23 mouse cellular contexts compared by ENCODE assay signal in the genomic region with DNA sequence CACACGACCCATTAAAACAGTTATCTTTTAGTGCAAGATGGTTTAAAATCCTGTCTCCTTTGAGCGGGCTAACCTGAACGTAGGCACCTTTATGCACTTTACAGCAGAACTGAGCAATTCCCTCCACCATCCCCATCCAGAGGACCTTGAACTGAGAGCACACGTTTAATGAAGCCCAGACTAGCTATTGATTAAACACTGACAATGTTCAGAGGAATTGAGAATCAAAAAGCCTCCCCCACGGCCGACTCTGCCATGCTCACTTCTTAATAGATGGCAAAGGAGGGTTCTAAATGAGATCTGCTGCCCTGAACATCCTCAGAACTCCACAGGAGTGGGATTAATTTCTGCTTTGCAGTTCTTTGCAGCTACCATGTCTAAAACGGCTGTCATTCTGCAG.
DNase-seq lines count a peak whose midpoint lies in the region; ATAC-seq and TF ChIP-seq lines count a peak whose summit lies in the region.
"Had no signal": no experiment of that assay in that cellular context is flagged by ENCODE, and none has a peak within 500 bp of the region (broad histone marks: within the 10 kb centered on the region; RNA-seq: fewer than 3 reads in every experiment).

No protein-coding gene starts in this region.

- no peak for TF ChIP-seq POLR2A in kidney, adult 2 months (IDR thresholded peaks at IDR 0.05; ENCODE audit: low read depth, low read length)

- no peaks in the 10 kb centered on the region for H3K4me1 ChIP-seq in kidney, adult 2 months (ENCODE audit: control insufficient read depth, insufficient read depth, low read length)
- 0 out of 2 replicates have a peak, but pooled peaks cover 6% of the 10 kb centered on the region for H3K4me1 ChIP-seq in midbrain, embryonic 14.5 days (ENCODE audit: control insufficient read depth, insufficient read depth, low read length)
- H3K4me1 ChIP-seq in midbrain, embryonic 10.5 days = peaks cover 23% of the 10 kb centered on the region
- H3K4me1 ChIP-seq in midbrain, embryonic 15.5 days = peaks cover 3% of the 10 kb centered on the region; the same call in 1 of the 2 replicates
- H3K4me1 ChIP-seq: embryonic facial prominence, embryonic 15.5 days; heart, embryonic 12.5 days; hindbrain, embryonic 10.5 days had no signal

- no peak overlapping the region for H3K9ac ChIP-seq in midbrain, embryonic 14.5 days (replicated peaks; ENCODE audit: low read length)
- no peak overlapping the region for H3K9ac ChIP-seq in midbrain, embryonic 15.5 days
- H3K9ac ChIP-seq: embryonic facial prominence, embryonic 15.5 days; heart, embryonic 12.5 days; hindbrain, embryonic 14.5 days had no signal

- H3K9me3 ChIP-seq in midbrain, embryonic 14.5 days (ENCODE audit: control insufficient read depth, low read length) = no peaks in the 10 kb centered on the region
- no peaks in the 10 kb centered on the region for H3K9me3 ChIP-seq in midbrain, embryonic 10.5 days (replicated peaks)
- H3K9me3 ChIP-seq in midbrain, embryonic 15.5 days = no peaks in the 10 kb centered on the region
- H3K9me3 ChIP-seq: embryonic facial prominence, embryonic 15.5 days; forebrain, embryonic 10.5 days; heart, embryonic 12.5 days; hindbrain, embryonic 10.5 days had no signal

- peak; percentile 21 for DNase-seq in kidney, adult 2 months
- DNase-seq in kidney, adult 18-20 months = no peak
- DNase-seq in kidney, postnatal 4 days = peak; percentile 3 to 10
- no peak for DNase-seq in kidney, postnatal 14 days
- DNase-seq in midbrain, embryonic 14.5 days = peak; percentile 37
- DNase-seq in midbrain, embryonic 10.5 days (ENCODE audit: low spot score) = no peak
- no peak for DNase-seq in spleen, postnatal 10 days (ENCODE audit: low spot score in 2 of 2)
- DNase-seq: adrenal gland, postnatal 14 days; cerebellum, adult 2 months; cerebellum, postnatal 14 days; embryo, embryonic 11 days; gastrocnemius, adult 2 months; gastrocnemius, postnatal 25 days had no signal

- H3K36me3 ChIP-seq in kidney, adult 2 months (ENCODE audit: control insufficient read depth, insufficient read depth, low read length) = no peaks in the 10 kb centered on the region
- no peaks in the 10 kb centered on the region for H3K36me3 ChIP-seq in midbrain, embryonic 14.5 days (ENCODE audit: control insufficient read depth, insufficient read depth, low read length)
- H3K36me3 ChIP-seq in midbrain, embryonic 10.5 days = no peaks in the 10 kb centered on the region
- no peaks in the 10 kb centered on the region for H3K36me3 ChIP-seq in midbrain, embryonic 15.5 days (replicated peaks)
- H3K36me3 ChIP-seq: embryonic facial prominence, embryonic 15.5 days; forebrain, embryonic 10.5 days; heart, embryonic 12.5 days; hindbrain, embryonic 10.5 days had no signal

- H3K4me3 ChIP-seq in kidney, adult 2 months (ENCODE audit: insufficient read depth, low read depth, low read length) = no peak overlapping the region
- no peak overlapping the region for H3K4me3 ChIP-seq in midbrain, embryonic 14.5 days (replicated peaks; ENCODE audit: low read depth, low read length)
- H3K4me3 ChIP-seq in midbrain, embryonic 10.5 days = no peak overlapping the region
- H3K4me3 ChIP-seq in midbrain, embryonic 15.5 days = no peak overlapping the region
- H3K4me3 ChIP-seq: embryonic facial prominence, embryonic 15.5 days; erythroblast, embryonic 14.5 days; forebrain, embryonic 10.5 days; gastrocnemius, adult 2 months; heart, embryonic 12.5 days; hindbrain, embryonic 10.5 days had no signal

- 47% methylated on average over 7 of the region's 7 CpGs for WGBS in kidney, adult 2 months
- WGBS in midbrain, embryonic 14.5 days = 53% methylated on average over 7 of the region's 7 CpGs
- 71% methylated on average over 7 of the region's 7 CpGs for WGBS in midbrain, embryonic 10.5 days
- 52% methylated on average over 7 of the region's 7 CpGs for whole genome bisulfite sequencing in midbrain, embryonic 15.5 days

- no peaks in the 10 kb centered on the region for H3K27me3 ChIP-seq in kidney, adult 2 months (replicated peaks; ENCODE audit: control insufficient read depth, insufficient read depth, low read length)
- no peaks in the 10 kb centered on the region for H3K27me3 ChIP-seq in midbrain, embryonic 14.5 days (ENCODE audit: control insufficient read depth, insufficient read depth, low read length)
- no peaks in the 10 kb centered on the region for H3K27me3 ChIP-seq in midbrain, embryonic 10.5 days (ENCODE audit: low read depth, poor library complexity, severe bottlenecking)
- no peaks in the 10 kb centered on the region for H3K27me3 ChIP-seq in midbrain, embryonic 15.5 days (replicated peaks)
- H3K27me3 ChIP-seq: CH12.LX; embryonic facial prominence, embryonic 15.5 days; heart, embryonic 12.5 days had no signal

- TF ChIP-seq CTCF in kidney, adult 2 months (conservative IDR thresholded peaks at IDR 0.05; ENCODE audit: insufficient read depth, insufficient read length, low read depth, low read length) = no peak

- ATAC-seq in midbrain, embryonic 14.5 days (ENCODE audit: low FRiP score, low TSS enrichment) = no peak
- ATAC-seq in midbrain, embryonic 15.5 days (replicated peaks) = peak; percentile 69
- ATAC-seq: activated CD4-positive, CD25-positive, alpha-beta regulatory T cell, adult 4 months; Patski had no signal

- H3K27ac ChIP-seq in kidney, adult 2 months (ENCODE audit: insufficient read depth, low read depth, low read length) = no peak overlapping the region
- no peak overlapping the region for H3K27ac ChIP-seq in midbrain, embryonic 14.5 days (replicated peaks; ENCODE audit: low read depth, low read length)
- H3K27ac ChIP-seq in midbrain, embryonic 10.5 days (replicated peaks) = no peak overlapping the region
- 0 out of 2 replicates have a peak overlapping the region, but pooled peaks have one; percentile 11 for H3K27ac ChIP-seq in midbrain, embryonic 15.5 days
- H3K27ac ChIP-seq: embryonic facial prominence, embryonic 15.5 days; forebrain, embryonic 10.5 days; gastrocnemius, adult 2 months; hindbrain, embryonic 10.5 days; hindbrain, embryonic 14.5 days had no signal

- no peak overlapping the region for H3K4me2 ChIP-seq in midbrain, embryonic 14.5 days (ENCODE audit: low read length)
- H3K4me2 ChIP-seq in midbrain, embryonic 15.5 days = no peak overlapping the region
- H3K4me2 ChIP-seq: embryonic facial prominence, embryonic 15.5 days; heart, embryonic 12.5 days; hindbrain, embryonic 14.5 days had no signal

Comparison
In these comparisons a context has a peak if more than half of its experiments do, and no peak if none do; other contexts are left out.
1. DNase-seq: peak in kidney, adult 2 months (single experiment), kidney, postnatal 4 days (2 of 2) and midbrain, embryonic 14.5 days (single experiment); none in kidney, adult 18-20 months (single experiment), kidney, postnatal 14 days (single experiment), midbrain, embryonic 10.5 days (single experiment) and spleen, postnatal 10 days (0 of 2).